Mouse (Mus musculus) heart, postnatal 14 days (tissue): ENCODE measurements around the gene Foxb2. TPM values are rescaled to one million over a fixed set of nuclear protein-coding genes. Genes with fewer than 3 reads are reported as not detected.

Source experiments
- DNase-seq, 2 experiments: peaks; one replicate each; pipeline ENCODE4 v3.0.0; 2021 to 2022
- intact Hi-C: fragments of 180-260 bp; cut with DNase I; formaldehyde crosslinking; loops from one replicate; pipeline ENCODE4 v1.15.1; 2025
- total RNA-seq, 2 experiments: library from RNA; stranded (reverse); gene quantifications; 2 replicates each; pipeline ENCODE4 v1.2.3; 2021

Foxb2 gene
- total RNA-seq, 2 experiments from 2014 or later = not detected

DNA sequence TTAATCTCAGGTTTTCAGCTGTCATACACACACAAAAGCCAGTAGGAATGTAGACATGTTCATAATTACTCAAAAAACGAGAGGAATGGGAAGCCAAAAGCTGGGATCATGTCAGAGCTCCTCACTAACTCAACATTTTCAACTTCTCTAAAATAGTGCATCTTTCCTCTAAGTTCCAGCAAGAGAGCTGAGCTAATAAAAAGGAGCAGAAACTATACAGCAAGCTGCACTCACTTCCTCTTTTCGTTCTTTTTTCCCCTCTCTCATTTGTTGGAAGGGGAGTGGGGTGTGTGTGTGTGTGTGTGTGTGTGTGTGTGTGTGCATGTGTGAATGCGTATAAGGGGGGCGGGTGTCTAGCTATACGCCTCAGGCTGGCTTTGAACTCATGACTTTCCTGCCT lies 45.9 kb downstream of the Foxb2 start:
- no peak for DNase-seq
- intact Hi-C loops = no loop called here

DNA sequence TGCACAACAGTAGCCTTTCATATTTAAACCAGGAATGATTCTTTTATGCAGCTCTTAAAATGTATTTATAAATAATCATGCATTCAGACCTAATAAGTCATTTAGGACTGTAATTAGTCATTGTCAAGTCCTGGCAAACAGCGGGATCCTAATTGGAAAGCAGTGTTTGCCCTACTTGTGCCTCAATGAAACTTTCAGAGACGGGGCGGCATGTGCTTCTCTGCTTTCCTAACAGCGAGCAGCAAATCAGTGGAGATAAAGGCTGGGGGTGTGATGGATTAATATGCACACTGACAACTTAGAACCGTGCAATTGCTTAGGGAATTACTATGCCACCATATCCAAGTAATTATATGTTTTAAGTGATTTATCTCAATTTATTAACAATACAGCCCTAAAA lies 48.4 kb downstream of the Foxb2 start:
- DNase-seq = no peak
- intact Hi-C loops = no loop called here

Other genes starting within 250 kb of the Foxb2 start
- 10 to 100 TPM; 25.9 to 26.8 TPM for gene Vps13a, start 92.9 kb downstream of the Foxb2 start, total RNA-seq
- gene Prune2, start 82.3 kb upstream of the Foxb2 start, total RNA-seq = 10 to 100 TPM; 22.6 to 25.2 TPM